Mouse (Mus musculus) stomach, postnatal 0 days (tissue): Measurements from ENCODE around the gene Emx1. TPM values are rescaled to one million over a fixed set of nuclear protein-coding genes. Genes with fewer than 3 reads are reported as not detected.

Source experiments
- ATAC-seq: fragments of 200-750 bp; cut with Nextera tagmentation; 2 replicates; pipeline ENCODE4 v1.8.0; 2017; ENCODE audit not compliant: low FRiP score, low TSS enrichment
- DNase-seq: peaks from one replicate; pipeline ENCODE4 v3.0.0-alpha.2; 2016; ENCODE audit warnings: low spot score
- H3K27ac ChIP-seq: fragments of 300-500 bp; sonication (generic); replicated peaks from 2 replicates; pipeline ENCODE4 v1.5.1; 2014; ENCODE audit warnings: mild to moderate bottlenecking, control low read depth
- H3K27me3 ChIP-seq: fragments of 300-500 bp; sonication (generic); 2 replicates; pipeline ENCODE4 v1.6.1; 2014; ENCODE audit warnings: low read length; ENCODE audit not compliant: control insufficient read depth, insufficient read depth
- H3K36me3 ChIP-seq: fragments of 300-500 bp; sonication (generic); 2 replicates; pipeline ENCODE4 v1.6.1; 2014; ENCODE audit warnings: low read length, mixed read lengths; ENCODE audit not compliant: control insufficient read depth, insufficient read depth
- H3K4me1 ChIP-seq: fragments of 300-500 bp; sonication (generic); replicated peaks from 2 replicates; pipeline ENCODE4 v1.6.1; 2014; ENCODE audit warnings: antibody characterized with exemption; ENCODE audit not compliant: control insufficient read depth, insufficient read depth
- H3K4me2 ChIP-seq: fragments of 300-500 bp; sonication (generic); replicated peaks from 2 replicates; pipeline ENCODE4 v1.6.1; 2014; ENCODE audit warnings: low read depth, mild to moderate bottlenecking, control low read depth, moderate library complexity
- H3K4me3 ChIP-seq: fragments of 300-500 bp; sonication (generic); 2 replicates; pipeline ENCODE4 v1.5.1; 2014; ENCODE audit warnings: low read depth, low read length, control low read depth
- H3K9ac ChIP-seq: fragments of 300-500 bp; sonication (generic); 2 replicates; pipeline ENCODE4 v1.6.1; 2014; ENCODE audit warnings: mild to moderate bottlenecking, low read length, control low read depth, mixed read lengths
- H3K9me3 ChIP-seq: fragments of 300-500 bp; sonication (generic); 2 replicates; pipeline ENCODE4 v1.6.1; 2016; ENCODE audit warnings: low read length; ENCODE audit not compliant: control insufficient read depth
- CTCF ChIP-seq: IDR thresholded peaks from 2 replicates; pipeline ENCODE4 v1.5.1; 2016; ENCODE audit warnings: antibody characterized with exemption, low read depth, mild to moderate bottlenecking, moderate library complexity
- EP300 ChIP-seq: optimal IDR thresholded peaks from 2 replicates; pipeline ENCODE3; 2016; ENCODE audit warnings: antibody characterized with exemption
- WGBS: fragments of 180-500 bp; shearing (Covaris S2); extraction: QIAGEN DNeasy Blood & Tissue Kit; methylation state at CpG from one replicate; pipeline ENCODE4 v1.1.7; 2014; 5-methylcytosine and 5-hydroxymethylcytosine counted together
- polyA plus RNA-seq: library from polyadenylated mRNA; unstranded; fragments of >200 nt; fragmentation: Nextera tagmentation; extraction: Ambion mirVana; gene quantifications from 2 replicates; pipeline ENCODE4 v1.2.1, GENCODE M21; 2015

The Emx1 gene
- polyA plus RNA-seq, 1 experiment from 2014 or later, result not detected

GRCm38 (mm10) chr6:85237595-85238337, 50.5 kb downstream of the Emx1 start:
- DNase-seq (no peak), ATAC-seq (no peak)
- H3K27ac ChIP-seq, result no peak overlapping the region
- H3K27me3 ChIP-seq, result no peaks in the 10 kb centered on the region
- H3K36me3 ChIP-seq, result no peaks in the 10 kb centered on the region
- H3K9ac ChIP-seq, result no peak overlapping the region
- H3K4me1 ChIP-seq, result no peaks in the 10 kb centered on the region
- H3K9me3 ChIP-seq, result no peaks in the 10 kb centered on the region
- TF ChIP-seq EP300 (no peak), CTCF (no peak)
- no peak overlapping the region for H3K4me3 ChIP-seq
- no peak overlapping the region for H3K4me2 ChIP-seq
- WGBS, result 64% methylated on average over 10 of the region's 10 CpGs

- peak; percentile 56 for ATAC-seq
- Histone ChIP-seq H3K36me3 (no peaks in the 10 kb centered on the region), H3K4me2 (peak overlapping the region; percentile 38; the same call in 1 of the 2 replicates), H3K27ac (no peak overlapping the region), H3K27me3 (no peaks in the 10 kb centered on the region), H3K9ac (no peak overlapping the region), H3K9me3 (no peaks in the 10 kb centered on the region), H3K4me1 (no peaks in the 10 kb centered on the region), H3K4me3 (no peak overlapping the region)
- peak; percentile 87 for TF ChIP-seq CTCF
- TF ChIP-seq EP300, result no peak
- WGBS, result 16% methylated on average over 4 of the region's 4 CpGs
- peak; percentile 82 for DNase-seq
These were observed 51.8 kb downstream of the Emx1 start for GRCm38 (mm10) chr6:85239044-85239489.

- no peak overlapping the region for H3K27ac ChIP-seq
- no peak overlapping the region for H3K4me2 ChIP-seq
- no peaks in the 10 kb centered on the region for H3K27me3 ChIP-seq
- no peaks in the 10 kb centered on the region for H3K36me3 ChIP-seq
- H3K4me1 ChIP-seq, result no peaks in the 10 kb centered on the region
- DNase-seq, result no peak
- no peak overlapping the region for H3K4me3 ChIP-seq
- no peaks in the 10 kb centered on the region for H3K9me3 ChIP-seq
- H3K9ac ChIP-seq, result no peak overlapping the region
- TF ChIP-seq CTCF, result no peak
- TF ChIP-seq EP300, result no peak
- ATAC-seq, result no peak
- WGBS, result 86% methylated on average over 9 of the region's 9 CpGs
These were observed 62.6 kb downstream of the Emx1 start for GRCm38 (mm10) chr6:85249821-85250220.

- DNase-seq (no peak), ATAC-seq (no peak)
- Histone ChIP-seq H3K4me1 (no peaks in the 10 kb centered on the region), H3K27me3 (no peaks in the 10 kb centered on the region), H3K9ac (no peak overlapping the region), H3K4me2 (no peak overlapping the region), H3K4me3 (no peak overlapping the region), H3K9me3 (no peaks in the 10 kb centered on the region), H3K36me3 (no peaks in the 10 kb centered on the region), H3K27ac (no peak overlapping the region)
- TF ChIP-seq CTCF (no peak), EP300 (no peak)
- 56% methylated on average over 6 of the region's 6 CpGs for WGBS
These were observed 63.6 kb downstream of the Emx1 start for GRCm38 (mm10) chr6:85250811-85251241.

GRCm38 (mm10) chr6:85252251-85253058, 65.2 kb downstream of the Emx1 start:
- Histone ChIP-seq H3K4me3 (no peak overlapping the region), H3K4me1 (no peaks in the 10 kb centered on the region), H3K27me3 (no peaks in the 10 kb centered on the region), H3K4me2 (no peak overlapping the region), H3K9ac (no peak overlapping the region), H3K27ac (no peak overlapping the region), H3K36me3 (no peaks in the 10 kb centered on the region), H3K9me3 (no peaks in the 10 kb centered on the region)
- ATAC-seq, result 0 out of 2 replicates have a peak, but pooled peaks have one; percentile 46
- DNase-seq, result no peak
- WGBS, result 68% methylated on average over 17 of the region's 17 CpGs
- TF ChIP-seq CTCF (no peak), EP300 (no peak)
